Mouse (Mus musculus) myocyte (in vitro differentiated cells): ENCODE data around the gene Sowaha.

Experiments
- MYOD1 ChIP-seq, 3 experiments: IDR thresholded peaks; one replicate each; pipeline ENCODE4 v1.6.1; 2011; ENCODE audit warnings: control low read depth in 2 of 3, low read depth in 2 of 3, mild to moderate bottlenecking in 2 of 3, moderate library complexity in 1 of 3; ENCODE audit not compliant: insufficient read length in 2 of 3, control insufficient read depth in 1 of 3
- MYOG ChIP-seq, 3 experiments: IDR thresholded peaks; one replicate each; pipeline ENCODE4 v1.6.1; 2011; ENCODE audit warnings: control low read depth in 2 of 3, low read depth in 2 of 3, mild to moderate bottlenecking in 2 of 3; ENCODE audit not compliant: insufficient read length in 2 of 3, control insufficient read depth in 1 of 3, insufficient read depth in 1 of 3
- POLR2A ChIP-seq: IDR thresholded peaks from one replicate; pipeline ENCODE4 v1.6.1; 2011; ENCODE audit warnings: low read depth, mild to moderate bottlenecking, control low read depth, moderate library complexity; ENCODE audit not compliant: insufficient read length
- USF1 ChIP-seq: IDR thresholded peaks from one replicate; pipeline ENCODE4 v1.6.1; 2011; ENCODE audit warnings: low read depth, mild to moderate bottlenecking, control low read depth, moderate library complexity

DNA sequence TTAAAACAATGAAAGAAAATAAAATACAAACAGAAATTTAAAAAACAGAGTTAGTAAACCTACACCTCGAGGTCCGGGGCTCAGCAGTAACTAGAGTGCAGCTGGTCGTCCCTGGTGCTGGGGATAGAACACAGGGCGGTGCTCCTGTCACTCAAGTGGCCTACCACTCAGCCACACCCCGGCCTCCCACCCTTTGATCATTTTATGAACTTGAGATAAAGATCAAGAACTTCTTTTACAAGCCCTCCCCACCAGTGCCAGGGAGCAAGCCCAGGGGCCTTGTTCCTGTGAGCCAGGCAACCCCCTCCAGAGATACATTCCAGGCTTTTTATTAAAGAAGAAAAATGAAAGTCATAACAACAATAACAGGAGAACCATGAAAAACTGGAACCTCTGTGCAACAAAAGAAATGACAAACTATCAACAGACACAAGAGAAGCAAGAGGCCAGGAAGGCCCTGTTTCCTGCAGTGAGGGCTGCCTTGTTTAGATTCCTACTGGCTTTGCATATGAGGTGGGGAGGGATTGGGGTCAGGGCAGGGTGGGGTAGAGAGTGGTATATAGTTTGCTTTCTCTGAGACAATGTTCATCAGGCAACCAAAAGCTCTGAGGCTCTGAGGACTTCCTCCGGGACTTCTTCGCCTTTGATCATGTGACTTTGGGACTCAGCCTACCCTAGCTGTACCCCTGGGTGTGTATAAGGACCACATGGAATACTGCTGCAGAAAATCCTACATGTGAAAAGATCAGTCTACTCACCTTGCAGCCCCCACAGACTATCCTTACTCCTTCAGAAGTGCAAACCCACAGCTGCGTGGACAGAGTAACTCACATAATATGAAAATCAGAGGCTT lies 36.9 kb upstream of the Sowaha start:
- TF ChIP-seq MYOG (IDR thresholded peaks at IDR 0.05; ENCODE audit: control insufficient read depth in 1 of 3, insufficient read depth in 1 of 3, insufficient read length in 2 of 3, low read depth in 2 of 3): no peak
- no peak for TF ChIP-seq USF1
- TF ChIP-seq POLR2A: no peak
- TF ChIP-seq MYOD1 (IDR thresholded peaks at IDR 0.05; ENCODE audit: control insufficient read depth in 1 of 3, insufficient read length in 2 of 3, low read depth in 2 of 3): no peak
